Mouse (Mus musculus) ovary, postnatal 14 days (tissue): ENCODE measurements around the gene Ccdc155.
"Not testable (repeated sequence)": the region's sequence is repeated elsewhere in the genome, so short reads cannot be mapped to it uniquely, and the experiment has no call there.

Source experiments
- DNase-seq: peaks from one replicate; pipeline ENCODE4 v3.0.0; 2022; ENCODE audit warnings: low spot score

Gene Ccdc155

GRCm38 (mm10) chr7:45190186-45190585 is 14.5 kb downstream of the Ccdc155 start:
- no peak for DNase-seq

GRCm38 (mm10) chr7:45189600-45189999 is 15.1 kb downstream of the Ccdc155 start:
- no peak for DNase-seq

GRCm38 (mm10) chr7:45185921-45186320 is 18.8 kb downstream of the Ccdc155 start:
- DNase-seq, result no peak

- DNase-seq, result no peak
These were observed 21.0 kb downstream of the Ccdc155 start for GRCm38 (mm10) chr7:45183672-45184071.

- DNase-seq, result no peak
These were observed 22.1 kb downstream of the Ccdc155 start for GRCm38 (mm10) chr7:45182606-45183005.

- peak; percentile 75 for DNase-seq
These were observed 22.5 kb downstream of the Ccdc155 start for GRCm38 (mm10) chr7:45182199-45182601.

- DNase-seq, result no peak
These were observed 23.2 kb downstream of the Ccdc155 start for GRCm38 (mm10) chr7:45181540-45181939.

- no peak for DNase-seq
These were observed 23.7 kb downstream of the Ccdc155 start, which contains the start of gene Pth2 for GRCm38 (mm10) chr7:45180896-45181477. Gene Pth2, plus strand, starts transcription at chr7:45180995.

GRCm38 (mm10) chr7:45179469-45179868 is 25.2 kb downstream of the Ccdc155 start, which contains the start of gene Gfy:
Gene Gfy, minus strand, starts transcription at chr7:45179569.
- no peak for DNase-seq

- no peak for DNase-seq
These were observed 26.1 kb downstream of the Ccdc155 start for GRCm38 (mm10) chr7:45178550-45178949.

- DNase-seq, result no peak
These were observed 28.3 kb downstream of the Ccdc155 start for GRCm38 (mm10) chr7:45176356-45176755.

- DNase-seq, result no peak
These were observed 28.8 kb downstream of the Ccdc155 start for GRCm38 (mm10) chr7:45175929-45176328.

GRCm38 (mm10) chr7:45175398-45175797 is 29.3 kb downstream of the Ccdc155 start:
- no peak for DNase-seq

- DNase-seq, result no peak
These were observed 30.0 kb downstream of the Ccdc155 start for GRCm38 (mm10) chr7:45174567-45175280.

GRCm38 (mm10) chr7:45173772-45174171 is 30.9 kb downstream of the Ccdc155 start:
- DNase-seq, result not testable (repeated sequence)

- no peak for DNase-seq
These were observed 31.7 kb downstream of the Ccdc155 start for GRCm38 (mm10) chr7:45172974-45173373.

GRCm38 (mm10) chr7:45169495-45169894 is 35.2 kb downstream of the Ccdc155 start:
- DNase-seq, result no peak

- no peak for DNase-seq
These were observed 36.0 kb downstream of the Ccdc155 start for GRCm38 (mm10) chr7:45168656-45169055.

- no peak for DNase-seq
These were observed 36.8 kb downstream of the Ccdc155 start for GRCm38 (mm10) chr7:45167761-45168445.

GRCm38 (mm10) chr7:45166950-45167401 is 37.7 kb downstream of the Ccdc155 start:
- no peak for DNase-seq

GRCm38 (mm10) chr7:45165701-45166100 is 39.0 kb downstream of the Ccdc155 start:
- no peak for DNase-seq

- DNase-seq, result no peak
These were observed 39.9 kb downstream of the Ccdc155 start for GRCm38 (mm10) chr7:45164833-45165232.
